Mouse (Mus musculus): ENCODE results near the gene Plekhg3. TPM values are rescaled to one million over a fixed set of nuclear protein-coding genes. Genes with fewer than 3 reads are reported as not detected.

The Plekhg3 gene
- polyA plus RNA-seq, 1 experiment from 2014 or later, result 0.47 TPM

GRCm38 (mm10) chr12:76623374-76623773 lies 92.7 kb downstream of the Plekhg3 start:
- Histone ChIP-seq H3K27me3 (ENCODE audit: control insufficient read depth, insufficient read depth, low read length) (no peaks in the 10 kb centered on the region), H3K4me2 (ENCODE audit: low read depth, low read length) (no peak overlapping the region), H3K4me1 (ENCODE audit: control insufficient read depth, insufficient read depth, low read length) (no peaks in the 10 kb centered on the region; the same call in 1 of the 2 replicates), H3K27ac (ENCODE audit: low read depth, low read length) (no peak overlapping the region), H3K9ac (replicated peaks; ENCODE audit: low read depth, low read length) (no peak overlapping the region), H3K36me3 (ENCODE audit: control insufficient read depth, insufficient read depth, low read length) (no peaks in the 10 kb centered on the region), H3K9me3 (ENCODE audit: control insufficient read depth, low read length) (no peaks in the 10 kb centered on the region), H3K4me3 (ENCODE audit: low read depth, low read length) (no peak overlapping the region)
- WGBS, result 68% methylated on average over 6 of the region's 6 CpGs
- no peak for ATAC-seq (ENCODE audit: low read depth)

Small RNA genes within 50 kb of the gene (microRNA-seq; reads per million reads assigned to microRNA genes)
- not detected for gene Mir5135

Other genes starting within 250 kb of the Plekhg3 start
- 14.7 and 17.0 TPM in 2 replicates for gene Akap5, start 206.0 kb upstream of the Plekhg3 start, polyA plus RNA-seq (2014; fragmentation: Nextera tagmentation; extraction: Ambion mirVana)
- 14.5 and 16.6 TPM in 2 replicates for gene Zbtb25, start 161.3 kb upstream of the Plekhg3 start, polyA plus RNA-seq (2014; fragmentation: Nextera tagmentation; extraction: Ambion mirVana)
- 3.5 and 5.1 TPM in 2 replicates for gene Zbtb1, start 160.6 kb upstream of the Plekhg3 start, polyA plus RNA-seq (2014; fragmentation: Nextera tagmentation; extraction: Ambion mirVana)
- 4.7 and 5.7 TPM in 2 replicates for gene Hspa2, start 126.7 kb upstream of the Plekhg3 start, polyA plus RNA-seq (2014; fragmentation: Nextera tagmentation; extraction: Ambion mirVana)
- 0.81 and 1.5 TPM in 2 replicates for gene Ppp1r36, start 113.4 kb upstream of the Plekhg3 start, polyA plus RNA-seq (2014; fragmentation: Nextera tagmentation; extraction: Ambion mirVana)
- 12.1 and 12.7 TPM in 2 replicates for gene Sptb, start 179.7 kb downstream of the Plekhg3 start, polyA plus RNA-seq (2014; fragmentation: Nextera tagmentation; extraction: Ambion mirVana)
- gene Churc1, start 234.6 kb downstream of the Plekhg3 start, polyA plus RNA-seq (2014; fragmentation: Nextera tagmentation; extraction: Ambion mirVana), result 150 and 179 TPM in 2 replicates
- gene Fntb, start 234.7 kb downstream of the Plekhg3 start, polyA plus RNA-seq (2014; fragmentation: Nextera tagmentation; extraction: Ambion mirVana), result 40.2 and 44.0 TPM in 2 replicates